Mouse (Mus musculus) ES-Bruce4 (cell line): ENCODE results near the gene Cpa4.

Experiments
- CTCF ChIP-seq: IDR thresholded peaks from one replicate; pipeline ENCODE4 v1.8.1; 2011; ENCODE audit warnings: low read depth, low read length
- EP300 ChIP-seq: IDR thresholded peaks from 2 replicates; pipeline ENCODE4 v1.6.1; 2011; ENCODE audit warnings: low read depth, low read length; ENCODE audit not compliant: insufficient read depth
- POLR2A ChIP-seq: IDR thresholded peaks from one replicate; pipeline ENCODE4 v1.8.1; 2011; ENCODE audit warnings: low read length; ENCODE audit not compliant: insufficient read depth

DNA sequence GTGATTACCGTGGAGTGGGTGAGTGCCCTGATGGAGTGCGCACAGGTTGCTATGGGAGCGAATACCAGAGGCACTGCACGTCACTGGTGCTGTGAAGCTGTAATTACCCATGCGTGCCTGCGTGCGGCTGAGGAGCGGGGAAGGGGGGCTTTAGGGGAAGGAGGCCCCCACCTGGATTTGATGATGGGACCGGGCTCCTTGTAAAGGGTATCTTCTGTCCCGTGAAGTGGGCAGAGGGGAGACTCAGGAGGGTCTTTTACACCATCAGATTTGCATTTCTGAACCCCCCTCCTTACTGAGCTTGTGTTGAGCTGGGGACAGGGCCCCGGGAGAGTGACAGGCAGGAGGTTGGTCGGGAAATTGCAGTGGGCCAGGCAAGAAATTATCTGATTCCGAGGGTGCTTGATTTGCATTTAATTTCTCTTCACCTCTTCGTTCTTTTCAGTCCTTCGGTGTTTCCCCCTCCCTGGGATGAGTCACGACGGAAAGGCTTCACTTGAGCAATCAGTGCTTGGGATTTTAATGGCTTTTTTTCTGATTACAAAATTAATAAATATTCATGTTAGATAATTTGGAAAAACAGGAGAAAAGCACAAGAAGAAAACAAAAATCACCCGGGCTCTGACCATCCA, 49.9 kb downstream of the Cpa4 start:
- no peak for TF ChIP-seq CTCF
- TF ChIP-seq POLR2A, result no peak
- TF ChIP-seq EP300, result no peak
